Mouse (Mus musculus): Measurements from ENCODE around the gene Hist1h2be.

The Hist1h2be gene

DNA sequence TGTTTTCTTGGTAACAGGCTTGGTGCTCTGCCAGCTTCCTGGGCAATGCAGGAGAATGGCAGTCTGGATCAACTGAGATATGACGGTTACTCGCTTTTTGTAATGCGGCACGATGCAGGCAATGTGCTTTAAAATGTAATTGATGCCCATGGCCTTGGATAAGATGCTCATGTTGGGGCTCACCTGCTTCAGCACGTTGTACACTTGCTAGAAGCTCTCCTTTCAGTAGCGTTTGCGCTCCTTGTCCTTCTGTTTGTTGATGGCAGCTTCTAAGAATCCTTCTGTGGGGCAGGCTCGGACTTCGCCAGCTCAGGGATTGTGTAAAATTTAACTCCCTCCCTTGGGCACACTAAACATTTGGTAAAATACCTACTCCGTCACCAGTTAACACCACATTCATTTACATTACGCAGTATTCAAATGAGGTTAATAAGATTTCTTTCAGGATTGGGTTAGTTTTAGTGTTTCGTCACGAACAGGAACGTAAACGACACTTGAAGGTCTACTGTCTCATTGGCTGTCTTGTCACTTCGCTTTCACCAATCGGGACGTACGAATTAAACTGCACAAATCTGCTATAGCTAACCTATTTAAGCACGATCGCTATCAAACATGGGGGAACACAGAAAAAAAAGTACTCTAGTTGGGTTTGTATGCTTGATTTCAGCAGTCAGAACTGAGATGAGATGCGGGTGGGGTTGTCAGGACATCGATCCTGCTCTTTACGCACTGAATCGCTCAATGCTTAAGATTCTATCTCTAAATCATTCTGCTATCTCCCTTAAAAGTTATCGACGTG is at the start of gene Hist1h2be:
Gene Hist1h2be (minus strand): TSS at position 392 of the 799 bp plus-strand sequence.
- peak; percentile 73 to 87 for DNase-seq (ENCODE audit: low spot score in 2 of 2)

- DNase-seq (ENCODE audit: low spot score in 2 of 2), result no peak
Observed at GRCm38 (mm10) chr13:23662536-23662935, 41.6 kb upstream of the Hist1h2be start.

- peak in 1 of 2 experiments; percentile 23 for DNase-seq (ENCODE audit: low spot score in 2 of 2)
Observed at GRCm38 (mm10) chr13:23659636-23660366, 38.9 kb upstream of the Hist1h2be start.

- DNase-seq (ENCODE audit: low spot score in 2 of 2), result no peak
Observed at GRCm38 (mm10) chr13:23630653-23631052, 9.7 kb upstream of the Hist1h2be start.

DNA sequence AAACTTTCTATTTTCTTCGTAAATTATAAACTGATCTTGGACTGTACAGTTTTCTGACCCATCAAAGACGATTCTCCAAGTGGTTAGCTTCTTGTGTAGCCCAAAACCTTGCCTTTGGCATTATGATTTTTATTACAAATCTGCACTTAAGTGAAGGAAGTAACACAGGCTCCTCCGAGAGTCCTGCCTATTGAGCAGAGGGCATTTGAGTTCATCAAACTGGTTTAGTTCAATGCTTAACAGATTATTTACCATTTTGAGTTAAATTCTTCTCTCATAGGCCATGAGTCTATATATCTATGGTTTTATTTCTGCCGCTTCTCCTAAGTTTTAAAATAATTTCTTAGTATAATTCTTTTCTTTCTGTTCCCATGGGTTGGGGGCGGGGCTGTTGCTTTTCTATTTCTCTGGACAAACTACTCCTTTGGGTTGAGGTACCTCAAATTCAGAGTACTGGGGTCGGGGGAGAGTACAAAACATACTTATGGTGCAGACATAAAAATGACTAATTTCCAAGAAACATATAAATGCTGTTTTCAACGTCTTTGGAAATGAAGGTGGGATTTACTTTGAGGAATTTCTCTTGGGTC is 2.0 kb upstream of the Hist1h2be start:
- DNase-seq (ENCODE audit: low spot score in 2 of 2), result peak; percentile 26 to 65

- peak; percentile 96 to 100 for DNase-seq (ENCODE audit: low spot score in 2 of 2)
Observed at GRCm38 (mm10) chr13:23622175-23622671, 1.3 kb upstream of the Hist1h2be start, which contains the start of gene Hist1h1e. Gene Hist1h1e, minus strand, starts transcription at chr13:23622558.

DNA sequence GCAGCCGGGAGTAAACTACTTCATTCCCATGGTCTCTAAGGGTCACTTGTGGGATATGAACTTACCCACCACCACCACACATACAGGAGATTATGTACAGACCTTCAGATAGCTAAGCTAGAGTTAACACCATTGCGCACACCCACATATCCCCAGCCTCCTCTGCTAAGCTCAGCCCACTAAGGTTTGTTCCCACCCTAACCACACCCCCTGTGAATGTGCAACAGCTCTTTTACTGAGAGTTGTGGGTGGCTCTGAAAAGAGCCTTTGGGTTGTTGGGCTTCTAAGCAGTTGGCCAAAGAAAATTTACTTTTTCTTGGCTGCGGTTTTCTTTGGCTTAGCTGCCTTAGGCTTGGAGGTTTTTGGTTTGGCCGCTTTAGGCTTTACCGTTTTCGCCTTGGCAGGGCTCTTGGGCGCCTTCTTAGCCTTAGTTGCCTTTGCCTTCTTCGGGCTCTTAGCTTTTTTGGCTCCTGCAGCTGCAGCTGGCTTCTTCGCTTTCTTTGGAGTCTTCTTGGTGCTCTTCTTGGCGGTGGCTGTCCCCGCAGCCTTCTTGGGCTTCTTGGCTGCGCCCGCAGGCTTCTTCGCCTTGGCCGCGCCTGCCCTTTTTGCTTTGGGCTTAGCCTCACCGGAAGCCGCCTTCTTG is 729 bp upstream of the Hist1h2be start:
- peak; percentile 80 to 89 for DNase-seq (ENCODE audit: low spot score in 2 of 2)

DNA sequence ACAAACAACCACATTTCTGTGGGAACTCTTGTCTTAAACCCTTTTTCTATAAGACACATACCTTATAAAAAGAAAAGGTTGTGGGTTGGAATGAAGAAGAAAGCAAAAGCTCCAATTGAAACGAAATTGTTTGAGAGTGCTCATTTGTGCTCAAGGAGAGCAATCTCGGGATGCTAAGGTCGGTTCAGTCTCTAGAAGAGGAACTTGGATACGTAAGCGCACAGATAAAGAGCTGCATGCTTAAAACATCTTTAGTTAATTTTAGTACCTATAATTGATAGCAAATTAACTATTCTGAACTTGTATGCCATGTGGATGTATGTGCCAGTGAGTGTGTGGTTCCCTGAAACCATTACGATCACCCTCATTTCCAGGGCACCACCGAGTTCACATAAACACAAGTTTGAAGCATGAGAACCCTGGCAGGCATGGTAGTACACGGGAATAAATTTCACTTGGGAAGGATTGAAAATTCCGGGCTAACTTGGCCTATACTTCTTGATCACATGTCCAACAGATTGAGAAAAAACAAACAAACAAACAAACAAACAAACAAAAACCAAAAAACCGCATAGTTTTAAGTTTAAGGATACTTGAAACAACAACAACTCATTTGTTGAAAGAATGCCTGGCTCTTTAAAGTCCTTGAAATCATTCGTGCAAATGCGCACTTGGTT is 730 bp downstream of the Hist1h2be start:
- DNase-seq (ENCODE audit: low spot score in 2 of 2), result peak in 1 of 2 experiments; percentile 58

GRCm38 (mm10) chr13:23611638-23612037 is 9.3 kb downstream of the Hist1h2be start:
- peak in 1 of 2 experiments; percentile 38 for DNase-seq (ENCODE audit: low spot score in 2 of 2)

DNA sequence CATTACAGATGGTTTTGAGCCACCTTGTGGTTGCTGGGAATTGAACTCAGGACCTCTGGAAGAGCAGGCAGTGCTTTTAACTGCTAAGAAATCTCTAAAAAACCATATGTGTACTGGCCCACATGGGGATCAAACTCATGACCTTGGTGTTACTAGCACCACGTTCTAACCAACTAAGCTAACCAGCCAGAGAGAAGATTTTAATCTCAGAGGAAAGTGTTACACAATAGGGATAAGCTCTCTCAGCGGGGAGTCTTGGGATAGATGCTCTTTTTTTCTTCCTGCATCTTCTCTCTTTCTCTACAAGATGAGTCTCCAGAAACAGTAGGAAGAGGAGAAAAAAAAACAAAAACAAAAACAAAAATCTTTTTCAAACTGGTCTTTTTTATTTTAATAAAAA is 10.5 kb downstream of the Hist1h2be start:
- DNase-seq (ENCODE audit: low spot score in 2 of 2), result peak in 1 of 2 experiments; percentile 29

- peak in 1 of 2 experiments; percentile 57 for DNase-seq (ENCODE audit: low spot score in 2 of 2)
Observed at GRCm38 (mm10) chr13:23609844-23610243, 11.1 kb downstream of the Hist1h2be start.

- DNase-seq (ENCODE audit: low spot score in 2 of 2), result peak in 1 of 2 experiments; percentile 61
Observed at GRCm38 (mm10) chr13:23609209-23609608, 11.7 kb downstream of the Hist1h2be start.

GRCm38 (mm10) chr13:23605052-23605451 is 15.9 kb downstream of the Hist1h2be start:
- DNase-seq (ENCODE audit: low spot score in 2 of 2), result peak in 1 of 2 experiments; percentile 40

DNA sequence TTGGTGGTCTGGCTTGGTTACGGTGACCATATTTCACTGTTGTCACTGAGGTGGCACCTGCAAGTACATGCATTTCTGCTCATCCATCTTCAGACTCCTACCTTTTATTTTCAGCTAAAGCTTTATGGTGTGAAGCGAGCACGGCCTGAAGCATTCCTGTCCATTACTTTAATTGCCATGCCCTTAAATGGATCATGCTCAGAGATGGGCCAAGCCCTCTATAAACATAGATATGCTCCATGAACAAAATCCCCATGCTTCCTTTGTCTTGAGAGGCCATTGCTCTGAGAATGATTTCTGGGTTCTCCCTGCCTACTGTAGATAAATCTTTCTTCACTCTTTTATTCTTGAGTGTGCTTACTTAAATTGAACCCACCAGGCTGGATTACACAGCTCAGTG is 16.5 kb downstream of the Hist1h2be start:
- DNase-seq (ENCODE audit: low spot score in 2 of 2), result peak in 1 of 2 experiments; percentile 28

DNA sequence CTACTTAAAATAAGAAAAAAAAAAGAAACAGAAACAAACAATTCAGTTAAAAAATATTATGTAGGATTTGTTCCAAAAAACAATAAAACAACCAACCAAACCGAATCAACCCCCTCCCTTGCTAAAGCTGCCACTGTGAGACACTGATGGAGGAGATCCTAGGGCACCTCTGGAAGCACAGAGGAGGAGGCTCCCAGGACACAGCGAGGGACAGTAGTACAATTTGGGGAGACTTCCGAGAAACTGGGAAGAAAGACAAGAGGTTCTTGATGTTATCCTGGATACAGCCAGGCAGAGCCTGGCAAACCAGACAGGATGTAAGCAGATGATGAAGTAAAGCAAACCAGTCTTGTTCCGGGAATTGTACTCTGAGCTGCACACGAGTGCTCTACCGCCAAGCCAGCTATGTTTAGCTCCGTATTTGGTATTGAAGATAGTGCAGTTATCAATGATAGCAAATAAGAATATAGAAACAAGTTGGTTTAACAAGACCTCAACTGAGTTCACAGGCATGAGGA is 17.7 kb downstream of the Hist1h2be start:
- peak in 1 of 2 experiments; percentile 55 for DNase-seq (ENCODE audit: low spot score in 2 of 2)

DNA sequence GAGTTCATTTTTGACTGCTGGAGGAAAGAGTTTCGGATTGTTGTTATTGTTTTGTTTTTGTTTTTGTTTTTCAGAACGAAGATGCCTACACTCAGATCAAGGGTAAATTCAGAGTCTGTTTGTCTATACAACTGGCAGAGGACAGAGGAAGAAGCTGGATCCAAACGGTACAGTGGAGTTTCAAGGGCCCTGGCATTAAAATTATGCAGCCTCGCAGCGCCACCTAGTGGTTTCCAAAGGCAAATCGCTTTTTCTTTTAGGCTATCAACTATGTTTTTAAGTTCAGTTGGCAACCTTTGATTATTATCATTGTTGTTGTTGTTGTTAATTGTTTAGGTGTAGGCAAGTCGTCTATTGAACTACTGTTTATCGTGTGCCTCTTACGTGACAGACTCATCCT is 23.0 kb downstream of the Hist1h2be start:
- DNase-seq (ENCODE audit: low spot score in 2 of 2), result peak; percentile 84 to 96

DNA sequence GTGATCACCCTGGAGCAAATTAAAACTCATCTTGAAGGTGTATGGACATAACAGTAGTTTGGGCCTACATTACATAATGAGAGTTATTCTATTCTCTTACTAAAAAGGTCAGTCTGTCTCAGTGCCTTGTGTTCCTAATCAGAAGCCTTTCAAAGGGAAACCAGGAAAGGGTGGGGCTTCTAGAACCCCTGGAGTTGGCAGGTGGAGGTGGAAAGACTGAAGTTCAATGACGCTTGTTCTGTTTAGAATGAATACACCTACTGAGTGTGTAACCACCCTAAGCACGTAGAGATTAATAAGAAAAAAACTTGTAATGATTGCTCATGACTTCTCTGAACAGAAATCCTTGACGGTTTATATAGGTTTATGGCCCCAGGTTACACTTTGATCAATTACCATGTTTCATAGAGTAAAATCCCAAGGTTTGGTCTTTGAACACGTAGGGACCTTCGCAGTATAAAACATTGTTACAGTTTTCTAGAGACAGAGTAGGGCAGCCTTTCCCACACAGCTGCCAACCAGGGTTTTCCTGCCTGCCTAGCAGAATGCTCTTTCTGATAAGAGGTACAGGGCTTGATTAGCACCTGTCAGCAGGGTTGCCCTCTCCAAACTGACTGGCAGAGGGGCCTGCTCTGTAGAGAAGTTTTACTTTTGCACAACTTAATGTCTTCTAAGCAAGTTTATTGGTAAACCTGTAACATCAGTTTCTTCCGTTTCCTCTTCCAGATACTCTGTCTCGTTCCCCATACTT is 25.1 kb downstream of the Hist1h2be start:
- DNase-seq (ENCODE audit: low spot score in 2 of 2), result peak; percentile 66 to 72

DNA sequence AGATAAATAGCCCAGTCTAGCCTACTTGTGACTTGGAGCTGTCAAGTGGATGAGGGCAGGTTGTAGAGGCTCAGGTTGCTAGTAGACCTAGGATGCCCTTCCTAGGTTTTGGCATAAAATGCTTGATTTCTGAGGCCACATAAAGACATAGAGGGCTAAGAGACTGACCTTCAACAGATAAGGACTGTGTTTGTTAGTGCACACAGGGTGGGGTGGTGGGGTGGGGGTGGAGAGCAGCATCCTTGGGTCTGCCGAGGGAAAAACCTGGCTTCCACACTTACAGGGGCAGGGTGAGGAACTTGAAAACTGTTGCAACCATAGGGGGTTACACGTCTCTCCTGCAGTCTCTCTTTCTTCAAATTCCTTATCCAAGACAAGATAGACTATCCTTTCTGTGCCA is 25.7 kb downstream of the Hist1h2be start:
- no peak for DNase-seq (ENCODE audit: low spot score in 2 of 2)

DNA sequence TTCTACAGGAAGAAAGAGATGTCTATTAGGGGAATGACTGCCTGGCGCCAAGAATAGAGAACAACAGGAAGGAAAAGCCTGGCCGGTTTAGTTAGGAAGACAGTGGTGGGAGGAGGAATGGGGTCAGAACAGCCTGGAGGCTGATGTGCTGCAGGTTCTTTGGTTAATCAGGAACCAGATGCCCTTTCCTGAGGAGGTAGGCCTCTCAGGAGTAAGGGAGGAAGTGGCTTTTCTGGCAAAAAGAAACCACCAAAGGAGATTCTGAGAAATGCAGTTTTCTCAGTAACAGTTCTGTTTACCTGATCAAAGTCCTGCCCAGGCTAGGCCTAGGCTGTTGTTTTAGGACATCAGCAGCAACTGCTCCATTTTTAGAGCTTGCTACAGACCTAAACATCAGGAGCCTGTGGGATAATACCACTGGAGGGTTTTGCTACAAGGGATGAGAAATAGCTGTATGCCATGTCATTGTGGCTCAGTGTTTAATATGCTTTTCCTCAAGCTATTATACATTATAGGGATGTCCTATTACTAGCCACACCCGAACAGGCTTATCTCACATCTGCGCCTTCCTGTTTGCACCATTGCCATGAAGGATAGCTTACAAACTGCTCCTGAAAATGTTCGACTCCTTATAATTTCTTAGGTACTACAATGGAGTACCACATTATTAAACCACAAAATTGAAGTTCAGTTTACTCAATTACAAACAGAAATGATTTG is 27.7 kb downstream of the Hist1h2be start:
- no peak for DNase-seq (ENCODE audit: low spot score in 2 of 2)

Measured in spleen, postnatal 4 days (tissue).